Mouse (Mus musculus) layer of hippocampus, postnatal 25 days (tissue): ENCODE measurements around the gene Selp. TPM values are rescaled to one million over a fixed set of nuclear protein-coding genes. Genes with fewer than 3 reads are reported as not detected.

Experiments used
- DNase-seq, 2 experiments: peaks; one replicate each; pipeline ENCODE4 v3.0.0; 2022; ENCODE audit warnings: mixed read lengths in 2 of 2, low spot score in 1 of 2; ENCODE audit errors: extremely low spot score in 1 of 2
- total RNA-seq, 2 experiments: library from RNA; stranded (reverse); gene quantifications; 2 replicates each; pipeline ENCODE4 v1.2.3; 2021

Selp gene
- total RNA-seq = not detected

- no peak for DNase-seq
Observed at GRCm38 (mm10) chr1:164114947-164115493, at the start of gene Selp. TSS of gene Selp (plus strand) at chr1:164115264.

GRCm38 (mm10) chr1:164069261-164069660 lies 45.8 kb upstream of the Selp start:
- DNase-seq = no peak

- DNase-seq = no peak
Observed at GRCm38 (mm10) chr1:164070461-164070860, 44.6 kb upstream of the Selp start.

GRCm38 (mm10) chr1:164071111-164071510 lies 44.0 kb upstream of the Selp start:
- DNase-seq = no peak

GRCm38 (mm10) chr1:164072001-164072400 lies 43.1 kb upstream of the Selp start:
- DNase-seq = no peak

GRCm38 (mm10) chr1:164073091-164073490 lies 42.0 kb upstream of the Selp start:
- no peak for DNase-seq

- DNase-seq = no peak
Observed at GRCm38 (mm10) chr1:164073803-164074202, 41.3 kb upstream of the Selp start.

GRCm38 (mm10) chr1:164074606-164075140 lies 40.4 kb upstream of the Selp start:
- no peak for DNase-seq

GRCm38 (mm10) chr1:164075416-164075815 lies 39.6 kb upstream of the Selp start:
- no peak for DNase-seq

- DNase-seq = no peak
Observed at GRCm38 (mm10) chr1:164076441-164076840, 38.6 kb upstream of the Selp start.

- no peak for DNase-seq
Observed at GRCm38 (mm10) chr1:164077031-164077430, 38.0 kb upstream of the Selp start.

GRCm38 (mm10) chr1:164078323-164078741 lies 36.7 kb upstream of the Selp start:
- no peak for DNase-seq

GRCm38 (mm10) chr1:164079091-164079490 lies 36.0 kb upstream of the Selp start:
- DNase-seq = no peak

- no peak for DNase-seq
Observed at GRCm38 (mm10) chr1:164083046-164083445, 32.0 kb upstream of the Selp start.

GRCm38 (mm10) chr1:164086797-164087196 lies 28.3 kb upstream of the Selp start:
- no peak for DNase-seq

GRCm38 (mm10) chr1:164087872-164088271 lies 27.2 kb upstream of the Selp start:
- DNase-seq = no peak

- no peak for DNase-seq
Observed at GRCm38 (mm10) chr1:164096780-164097179, 18.3 kb upstream of the Selp start.

- DNase-seq = no peak
Observed at GRCm38 (mm10) chr1:164097911-164098310, 17.2 kb upstream of the Selp start.

GRCm38 (mm10) chr1:164098372-164098771 lies 16.7 kb upstream of the Selp start:
- no peak for DNase-seq

GRCm38 (mm10) chr1:164109763-164110162 lies 5.3 kb upstream of the Selp start:
- DNase-seq = no peak

GRCm38 (mm10) chr1:164110591-164111329 lies 4.3 kb upstream of the Selp start:
- no peak for DNase-seq

- no peak for DNase-seq
Observed at GRCm38 (mm10) chr1:164114280-164114679, 784 bp upstream of the Selp start.
